Mouse (Mus musculus): ENCODE measurements around the gene Slc25a35. TPM values are rescaled to one million over a fixed set of nuclear protein-coding genes. Genes with fewer than 3 reads are reported as not detected.
"Not testable (repeated sequence)": the region's sequence is repeated elsewhere in the genome, so short reads cannot be mapped to it uniquely, and the experiment has no call there.

Slc25a35 gene
- polyA plus RNA-seq, 1 experiment, result 4.7 TPM

DNA sequence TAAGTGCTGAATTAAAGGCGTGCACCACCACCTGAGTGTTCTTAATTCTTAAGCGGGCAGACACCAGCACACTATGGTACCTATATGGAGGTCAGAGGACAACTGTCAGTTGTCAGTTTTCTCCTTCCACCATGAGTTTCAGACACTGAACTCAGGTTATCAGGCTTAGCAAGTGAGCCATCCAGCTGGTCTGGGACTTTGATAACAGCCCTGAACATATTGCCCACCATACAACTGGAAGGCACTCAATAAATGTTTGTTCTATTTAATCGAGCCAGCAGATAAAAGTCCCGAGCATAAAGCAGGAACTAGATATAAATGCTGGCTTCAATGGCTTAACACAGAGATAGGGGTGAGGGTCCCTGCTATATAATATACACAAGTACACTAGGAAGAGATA, 29.1 kb downstream of the Slc25a35 start:
- H3K4me1 ChIP-seq (ENCODE audit: control insufficient read depth, insufficient read depth, low read length), result no peaks in the 10 kb centered on the region
- no peak overlapping the region for H3K27ac ChIP-seq (ENCODE audit: insufficient read depth, low read depth, low read length)
- no peak for TF ChIP-seq CTCF (IDR thresholded peaks at IDR 0.05; ENCODE audit: low read depth, low read length)
- no peak for TF ChIP-seq POLR2A (IDR thresholded peaks at IDR 0.05; ENCODE audit: borderline replicate concordance, low read depth, low read length)
- no peak overlapping the region for H3K4me3 ChIP-seq (ENCODE audit: insufficient read depth, low read length)

DNA sequence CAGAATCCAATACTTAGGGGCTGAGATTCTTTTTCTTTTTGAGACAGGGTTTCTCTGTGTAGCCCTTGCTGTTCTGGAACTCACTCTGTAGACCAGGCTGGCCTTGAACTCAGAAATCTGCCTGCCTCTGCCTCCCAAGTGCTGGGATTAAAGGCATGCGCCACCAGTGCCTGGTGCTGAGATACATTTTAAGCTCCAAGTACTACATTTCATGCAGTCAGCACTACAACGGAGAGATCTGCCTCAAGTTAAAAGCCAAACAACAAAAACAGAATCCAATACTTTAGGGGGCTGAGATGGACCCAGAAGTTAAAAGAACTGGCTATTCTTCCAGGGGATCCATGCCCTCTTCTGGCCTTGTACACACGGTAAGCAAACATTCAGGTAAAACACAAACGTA, 34.9 kb downstream of the Slc25a35 start:
- not testable (repeated sequence) for H3K4me1 ChIP-seq (ENCODE audit: control insufficient read depth, insufficient read depth, low read length); H3K27ac ChIP-seq (ENCODE audit: insufficient read depth, low read depth, low read length); H3K4me3 ChIP-seq (ENCODE audit: insufficient read depth, low read length)

DNA sequence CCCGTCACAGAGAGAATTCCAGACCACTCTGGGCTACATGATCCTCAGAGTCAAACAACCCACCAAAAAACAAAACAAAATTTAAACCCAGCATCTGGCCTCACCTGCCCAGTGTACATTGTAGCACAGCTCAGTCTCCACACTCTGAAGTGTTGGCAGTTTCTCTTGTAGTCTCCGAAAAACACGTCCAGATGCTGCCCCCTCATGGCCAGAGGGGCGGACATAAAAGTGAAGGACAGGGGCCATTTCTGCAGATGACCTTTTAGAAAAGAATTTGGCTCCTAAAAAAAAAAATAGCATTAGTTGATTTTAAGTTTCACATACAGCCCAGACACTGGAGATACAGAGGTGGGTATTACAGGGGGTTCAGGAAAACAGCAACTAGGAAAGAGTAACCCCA, 35.7 kb downstream of the Slc25a35 start:
- TF ChIP-seq POLR2A (IDR thresholded peaks at IDR 0.05; ENCODE audit: borderline replicate concordance, low read depth, low read length), result no peak
- no peak for TF ChIP-seq CTCF (IDR thresholded peaks at IDR 0.05; ENCODE audit: low read depth, low read length)
- Histone ChIP-seq H3K27ac (ENCODE audit: insufficient read depth, low read depth, low read length) (no peak overlapping the region), H3K4me1 (ENCODE audit: control insufficient read depth, insufficient read depth, low read length) (peaks cover 3% of the 10 kb centered on the region), H3K4me3 (ENCODE audit: insufficient read depth, low read length) (no peak overlapping the region)

DNA sequence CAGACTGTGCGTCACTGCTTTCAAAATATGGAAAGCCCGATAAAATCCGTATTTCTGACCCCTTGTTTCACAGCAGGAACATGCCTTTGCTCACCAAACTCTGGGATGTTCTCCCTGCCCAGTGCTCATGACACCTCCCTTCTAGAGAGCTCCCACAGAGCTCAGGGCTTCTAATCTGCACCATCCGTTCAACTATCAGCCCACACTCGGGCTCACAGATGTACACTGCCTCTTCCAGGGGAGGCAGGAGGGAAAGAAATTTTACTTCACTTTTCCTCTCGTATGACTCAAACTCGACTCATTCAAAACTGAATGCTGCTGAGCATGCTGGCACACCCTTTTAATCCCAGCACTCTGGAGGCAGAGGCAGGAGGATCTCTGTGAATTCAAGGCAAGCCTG, 37.3 kb downstream of the Slc25a35 start:
- H3K27ac ChIP-seq (ENCODE audit: insufficient read depth, low read depth, low read length), result no peak overlapping the region
- H3K4me1 ChIP-seq (ENCODE audit: control insufficient read depth, insufficient read depth, low read length), result peaks cover 3% of the 10 kb centered on the region
- TF ChIP-seq POLR2A (IDR thresholded peaks at IDR 0.05; ENCODE audit: borderline replicate concordance, low read depth, low read length) (no peak), CTCF (IDR thresholded peaks at IDR 0.05; ENCODE audit: low read depth, low read length) (no peak)
- no peak overlapping the region for H3K4me3 ChIP-seq (ENCODE audit: insufficient read depth, low read length)

DNA sequence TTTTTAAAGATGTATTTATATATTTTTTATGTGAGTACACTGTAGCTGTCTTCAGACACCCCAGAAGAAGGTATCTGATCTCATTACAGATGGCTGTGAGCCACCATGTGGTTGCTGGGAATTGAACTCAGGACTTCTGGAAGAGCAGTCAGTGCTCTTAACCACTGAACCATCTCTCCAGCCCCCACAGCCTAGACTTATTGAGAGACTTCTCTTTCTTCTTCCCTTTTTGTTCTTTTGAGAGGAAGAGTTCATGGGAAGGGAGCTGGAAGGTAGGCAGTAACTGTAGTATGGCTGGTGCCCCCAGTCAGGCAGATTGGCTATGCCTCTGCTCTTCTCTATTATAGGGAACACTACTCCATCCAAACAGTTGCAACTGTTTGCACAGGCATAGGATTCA, 38.6 kb downstream of the Slc25a35 start:
- not testable (repeated sequence) for H3K27ac ChIP-seq (ENCODE audit: insufficient read depth, low read depth, low read length); H3K4me3 ChIP-seq (ENCODE audit: insufficient read depth, low read length); H3K4me1 ChIP-seq (ENCODE audit: control insufficient read depth, insufficient read depth, low read length)

DNA sequence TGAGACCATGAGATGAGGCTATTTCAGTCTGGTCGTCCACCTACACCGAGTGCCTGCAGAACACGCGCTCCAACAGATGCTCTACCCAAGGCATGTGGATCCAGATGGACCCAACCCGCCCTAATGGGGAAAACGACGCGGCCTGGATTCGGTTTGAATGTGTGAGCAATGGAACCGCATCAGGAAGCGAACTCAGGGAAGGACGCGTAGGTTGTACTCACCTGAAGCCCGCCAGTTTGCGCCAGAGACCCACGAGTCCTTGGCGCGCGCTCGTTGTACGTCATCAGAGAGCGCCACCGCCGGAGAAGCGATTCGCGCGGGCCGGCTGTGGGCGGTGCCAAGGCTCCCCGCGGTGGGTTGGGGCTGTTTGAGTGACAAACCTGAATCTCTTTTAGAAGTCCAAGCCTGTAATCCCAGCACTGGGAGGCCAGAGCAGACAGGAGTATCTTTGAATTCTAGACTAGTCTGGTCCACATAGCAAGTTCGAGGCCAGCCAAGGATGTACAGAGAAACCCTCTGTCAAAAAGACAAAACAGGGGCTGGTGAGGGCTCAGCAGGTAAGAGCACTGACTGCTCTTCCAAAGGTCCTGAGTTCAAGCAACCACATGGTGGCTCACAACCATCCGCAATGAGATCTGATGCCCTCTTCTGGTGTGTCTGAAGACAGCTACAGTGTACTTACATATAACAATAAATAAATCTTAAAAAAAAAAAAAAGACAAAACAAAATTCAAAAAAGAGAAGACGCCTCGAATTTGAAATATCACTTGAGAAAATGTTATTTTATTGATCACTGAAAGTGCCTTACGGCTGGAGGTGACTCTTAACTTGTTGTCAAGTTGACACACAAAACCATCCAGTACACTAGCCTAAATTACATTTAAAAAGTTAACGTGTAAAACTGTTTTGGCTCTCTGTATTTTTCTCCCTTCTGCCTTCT, 40.5 kb downstream of the Slc25a35 start, which contains the start of gene Pfas:
Gene Pfas, minus strand, starts transcription at position 279 of the 940 bp plus-strand sequence.
- Histone ChIP-seq H3K4me3 (ENCODE audit: insufficient read depth, low read length) (peak within 1 kb of the TSS; percentile 82), H3K27ac (ENCODE audit: insufficient read depth, low read depth, low read length) (peak within 1 kb of the TSS; percentile 17; the same call in 1 of the 2 replicates), H3K4me1 (ENCODE audit: control insufficient read depth, insufficient read depth, low read length) (peaks cover 5% of the 10 kb centered on the region)
- no peak for TF ChIP-seq CTCF (IDR thresholded peaks at IDR 0.05; ENCODE audit: low read depth, low read length)
- TF ChIP-seq POLR2A (IDR thresholded peaks at IDR 0.05; ENCODE audit: borderline replicate concordance, low read depth, low read length), result no peak

DNA sequence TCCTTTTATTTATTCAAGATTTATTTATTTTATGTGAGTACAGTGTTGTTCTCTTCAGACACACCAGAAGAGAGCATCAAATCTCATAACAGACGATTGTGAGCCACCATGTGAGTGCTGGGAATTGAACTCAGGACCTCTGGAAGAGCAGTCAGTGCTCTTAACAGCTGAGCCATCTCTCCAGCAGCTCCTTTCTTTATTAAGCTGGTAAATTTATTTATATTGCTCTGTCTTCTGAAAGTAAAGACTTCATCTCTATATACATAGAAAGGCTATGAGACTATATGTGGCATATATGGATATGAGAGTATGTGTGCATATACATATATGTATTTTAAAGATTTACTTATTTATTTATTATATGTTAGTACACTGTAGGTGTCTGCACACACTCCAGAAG, 41.6 kb downstream of the Slc25a35 start:
- H3K4me3 ChIP-seq (ENCODE audit: insufficient read depth, low read length), result no peak overlapping the region
- no peak for TF ChIP-seq CTCF (IDR thresholded peaks at IDR 0.05; ENCODE audit: low read depth, low read length)
- TF ChIP-seq POLR2A (IDR thresholded peaks at IDR 0.05; ENCODE audit: borderline replicate concordance, low read depth, low read length), result no peak
- H3K27ac ChIP-seq (ENCODE audit: insufficient read depth, low read depth, low read length), result no peak overlapping the region
- peaks cover 5% of the 10 kb centered on the region for H3K4me1 ChIP-seq (ENCODE audit: control insufficient read depth, insufficient read depth, low read length)

DNA sequence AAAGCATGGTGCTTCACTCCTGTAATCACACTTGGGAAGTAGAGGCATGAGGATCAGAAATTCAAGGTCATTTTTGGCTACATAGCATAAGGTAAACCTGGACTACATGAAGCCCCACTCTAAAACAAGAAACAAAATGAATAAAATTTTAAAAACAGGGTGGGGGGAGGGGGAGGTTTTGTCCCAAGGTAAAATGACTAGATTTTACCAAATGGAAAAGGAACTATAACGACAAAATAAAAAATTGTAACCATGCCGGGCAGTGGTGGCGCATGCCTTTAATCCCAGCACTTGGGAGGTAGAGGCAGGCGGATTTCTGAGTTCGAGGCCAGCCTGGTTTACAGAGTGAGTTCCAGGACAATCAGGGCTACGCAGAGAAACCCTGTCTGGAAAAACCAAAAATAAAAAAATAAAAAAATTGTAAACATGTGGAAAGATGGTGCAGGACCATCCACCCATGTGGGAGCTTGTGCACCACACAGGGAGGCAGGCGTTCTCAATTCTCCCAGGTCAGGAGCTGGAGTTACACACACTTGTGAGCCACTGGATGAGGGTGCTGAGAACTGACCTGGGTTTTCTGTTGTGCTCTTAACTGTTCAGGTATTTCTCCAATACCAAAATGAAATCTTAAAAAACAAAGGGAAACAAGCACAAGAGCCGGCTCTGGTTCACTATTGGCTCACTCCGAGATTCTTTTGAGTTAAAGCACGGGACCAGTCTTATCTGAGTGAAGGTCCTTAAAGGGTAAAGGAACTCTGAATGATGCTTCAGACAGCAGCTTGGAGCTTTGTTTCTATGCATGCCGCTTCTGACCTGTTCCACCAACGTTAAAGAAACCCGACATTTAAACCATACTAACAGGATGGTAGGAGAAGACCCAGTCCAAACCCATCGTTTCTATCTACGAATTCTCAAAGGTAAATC, 42.7 kb downstream of the Slc25a35 start:
- Histone ChIP-seq H3K27ac (ENCODE audit: insufficient read depth, low read depth, low read length) (no peak overlapping the region), H3K4me1 (ENCODE audit: control insufficient read depth, insufficient read depth, low read length) (peaks cover 12% of the 10 kb centered on the region), H3K4me3 (ENCODE audit: insufficient read depth, low read length) (no peak overlapping the region)
- no peak for TF ChIP-seq CTCF (IDR thresholded peaks at IDR 0.05; ENCODE audit: low read depth, low read length)
- TF ChIP-seq POLR2A (IDR thresholded peaks at IDR 0.05; ENCODE audit: borderline replicate concordance, low read depth, low read length), result no peak

DNA sequence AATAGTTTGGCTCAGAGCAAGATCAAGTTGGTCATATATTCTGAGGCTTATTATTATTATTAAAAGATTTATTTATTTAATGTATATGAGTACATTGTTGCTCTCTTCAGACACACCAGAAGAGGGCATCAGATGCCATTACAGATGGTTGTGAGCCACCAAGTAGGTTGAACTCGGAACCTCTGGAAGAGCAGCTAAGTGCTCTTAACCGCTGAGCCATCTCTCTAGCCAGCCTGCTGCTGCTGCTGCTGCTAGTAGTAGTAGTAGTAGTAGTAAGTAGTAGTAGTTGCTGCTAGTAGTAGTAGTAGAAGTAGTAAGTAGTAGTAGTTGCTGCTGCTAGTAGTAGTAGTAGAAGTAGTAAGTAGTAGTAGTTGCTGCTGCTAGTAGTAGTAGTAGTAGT, 43.5 kb downstream of the Slc25a35 start:
- H3K27ac ChIP-seq (ENCODE audit: insufficient read depth, low read depth, low read length), result not testable (repeated sequence)
- H3K4me1 ChIP-seq (ENCODE audit: control insufficient read depth, insufficient read depth, low read length), result peaks cover 12% of the 10 kb centered on the region
- H3K4me3 ChIP-seq (ENCODE audit: insufficient read depth, low read length), result peak overlapping the region; percentile 26; the same call in 1 of the 2 replicates

DNA sequence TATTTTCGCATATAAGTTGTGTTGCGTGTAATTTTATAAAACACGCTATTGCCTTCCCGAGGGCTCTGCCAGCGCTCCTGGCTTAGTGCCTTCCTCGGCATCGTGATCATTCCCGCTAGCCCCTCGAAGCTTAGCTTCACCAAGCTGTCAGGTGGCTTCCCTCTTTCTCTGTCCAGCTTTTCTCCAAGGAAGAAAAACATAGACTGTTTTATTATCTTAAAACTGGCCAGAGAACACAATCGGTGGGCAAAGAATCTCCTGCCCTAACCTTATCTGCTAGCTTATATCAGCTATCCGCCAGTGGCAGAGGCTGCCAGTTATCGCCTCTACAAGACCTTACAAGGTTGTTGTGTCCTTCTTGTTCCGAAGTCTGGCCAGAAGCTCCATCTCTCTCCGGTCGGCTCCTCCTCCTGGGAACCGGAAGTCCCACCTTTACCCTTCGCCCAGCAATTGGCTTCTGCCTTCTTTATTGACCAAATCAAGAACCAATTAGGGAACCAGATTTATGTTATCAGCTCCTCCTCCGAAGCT, 44.2 kb downstream of the Slc25a35 start:
- peak overlapping the region; percentile 84 for H3K27ac ChIP-seq (ENCODE audit: insufficient read depth, low read depth, low read length)
- peak overlapping the region; percentile 80 for H3K4me3 ChIP-seq (ENCODE audit: insufficient read depth, low read length)
- TF ChIP-seq POLR2A (IDR thresholded peaks at IDR 0.05; ENCODE audit: borderline replicate concordance, low read depth, low read length), result no peak
- TF ChIP-seq CTCF (IDR thresholded peaks at IDR 0.05; ENCODE audit: low read depth, low read length), result no peak
- peaks cover 16% of the 10 kb centered on the region for H3K4me1 ChIP-seq (ENCODE audit: control insufficient read depth, insufficient read depth, low read length)

All from bone marrow macrophage, adult 2 months (primary cell).